Mouse (Mus musculus) thymus, adult 18-20 months (tissue): ENCODE results near the gene Actr5.

Experiments used
- DNase-seq, 2 experiments: peaks; one replicate each; pipeline ENCODE4 v3.0.0; 2022; ENCODE audit warnings: mixed read lengths in 2 of 2

Actr5 gene

GRCm38 (mm10) chr2:158667671-158668432, 43.2 kb downstream of the Actr5 start:
- DNase-seq: peak; percentile 56 to 69

GRCm38 (mm10) chr2:158668433-158669010, 43.8 kb downstream of the Actr5 start:
- DNase-seq: peak; percentile 54 to 70

DNA sequence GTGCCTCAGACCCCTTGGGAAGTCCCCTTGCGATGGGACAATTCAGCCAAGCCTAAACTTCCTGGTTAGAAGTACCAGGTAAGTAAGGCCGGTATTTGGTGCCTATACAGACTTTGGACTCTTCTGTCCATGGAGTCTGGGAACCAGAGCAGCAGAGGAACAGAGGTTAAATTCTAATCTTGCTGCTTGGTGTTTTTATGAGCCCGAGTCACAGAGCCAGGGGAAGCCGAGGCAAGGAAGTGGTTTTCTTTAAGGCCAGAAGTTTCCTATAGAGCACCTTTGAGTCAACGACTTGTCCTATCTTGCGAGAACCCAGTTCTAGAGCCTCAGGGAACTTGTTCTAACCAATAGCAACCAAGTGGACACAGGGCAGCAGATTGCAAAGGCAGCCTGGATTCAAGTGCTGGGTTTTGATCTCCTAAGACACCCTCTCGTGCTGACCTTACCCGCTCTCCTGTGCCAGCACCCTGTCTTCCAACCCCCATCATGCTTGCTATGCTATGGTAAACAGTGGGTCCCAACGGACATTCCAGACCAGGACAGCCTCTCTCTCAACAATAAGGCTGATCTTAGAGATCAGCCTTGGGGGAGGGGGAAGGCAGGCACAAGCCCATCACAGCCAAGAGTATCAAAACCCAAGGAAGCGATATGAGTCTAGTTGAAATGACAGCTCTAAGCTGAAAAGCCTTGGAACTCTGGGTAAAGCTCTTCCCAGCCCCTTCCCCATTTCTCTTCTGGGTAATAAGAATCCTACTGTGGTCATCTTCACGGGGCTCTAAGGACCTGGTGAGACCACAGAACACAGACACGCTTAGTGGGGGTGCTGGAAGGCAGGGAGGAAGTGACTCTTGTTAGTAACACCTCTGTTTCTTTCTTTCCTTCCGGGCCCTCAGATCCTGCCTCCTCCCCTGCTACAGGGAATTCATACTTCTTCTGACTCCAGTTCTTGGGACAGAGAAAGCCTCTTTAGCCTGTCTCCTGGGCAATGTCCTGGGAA, 44.8 kb downstream of the Actr5 start:
- DNase-seq: peak; percentile 42 to 70

DNA sequence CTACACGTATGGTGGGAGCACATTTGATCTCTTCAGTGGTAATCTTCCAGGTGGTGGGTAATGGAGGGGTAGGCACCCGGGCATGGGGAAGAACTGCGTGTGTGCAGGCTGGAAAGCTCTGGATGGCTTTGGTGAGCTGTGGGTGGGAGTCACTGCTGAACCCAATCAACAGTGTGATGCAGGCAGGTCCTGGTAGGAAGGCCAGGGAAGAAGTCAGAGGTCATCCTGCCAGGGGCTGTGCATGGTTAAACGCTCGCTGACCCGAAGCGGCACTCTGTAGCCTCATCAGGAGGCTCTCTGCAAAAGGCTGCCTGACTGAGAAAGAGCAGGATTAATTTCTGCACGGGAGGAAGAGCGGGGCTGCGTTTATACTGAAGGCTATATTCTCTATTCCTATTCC, 45.9 kb downstream of the Actr5 start:
- no peak for DNase-seq

GRCm38 (mm10) chr2:158672829-158673228, 48.1 kb downstream of the Actr5 start:
- DNase-seq: no peak

DNA sequence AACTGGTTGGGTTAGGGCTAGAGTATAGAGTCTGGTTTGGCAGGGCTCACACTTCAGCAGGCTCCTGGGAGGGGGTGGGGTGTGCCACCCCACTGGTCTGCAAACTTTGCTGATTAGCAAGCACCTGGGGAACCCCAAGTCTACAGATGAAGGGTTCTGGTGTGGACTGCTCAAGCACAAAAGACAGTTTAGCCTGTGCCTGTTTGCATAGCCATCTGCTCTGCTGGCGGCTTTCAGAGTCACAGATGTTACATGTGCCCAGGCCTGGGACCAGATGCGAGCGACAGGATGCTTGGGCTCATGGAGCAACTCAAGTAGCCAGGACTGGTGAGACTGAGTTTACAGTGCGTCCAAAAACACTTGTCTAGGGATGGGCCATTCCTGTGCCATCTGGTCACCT, 48.8 kb downstream of the Actr5 start:
- DNase-seq: peak; percentile 47 to 68

DNA sequence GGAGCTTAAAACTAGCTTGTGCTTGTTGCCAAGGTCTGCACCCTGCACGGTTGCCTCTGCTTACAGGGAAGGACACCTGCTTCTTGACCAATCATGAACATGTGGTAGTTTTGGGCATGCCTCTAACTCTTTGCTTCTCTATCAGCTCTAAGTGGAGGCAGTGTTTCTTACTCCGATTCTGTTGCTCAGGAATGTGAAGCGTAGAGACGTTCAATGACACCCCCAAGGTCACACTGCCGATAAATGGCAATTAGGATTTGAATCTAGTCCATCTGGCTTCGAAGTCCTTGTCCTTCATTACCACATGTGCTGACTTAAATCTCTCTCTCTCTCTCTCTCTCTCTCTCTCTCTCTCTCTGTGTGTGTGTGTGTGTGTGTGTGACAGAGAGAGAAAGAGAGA, 49.4 kb downstream of the Actr5 start:
- no peak for DNase-seq

DNA sequence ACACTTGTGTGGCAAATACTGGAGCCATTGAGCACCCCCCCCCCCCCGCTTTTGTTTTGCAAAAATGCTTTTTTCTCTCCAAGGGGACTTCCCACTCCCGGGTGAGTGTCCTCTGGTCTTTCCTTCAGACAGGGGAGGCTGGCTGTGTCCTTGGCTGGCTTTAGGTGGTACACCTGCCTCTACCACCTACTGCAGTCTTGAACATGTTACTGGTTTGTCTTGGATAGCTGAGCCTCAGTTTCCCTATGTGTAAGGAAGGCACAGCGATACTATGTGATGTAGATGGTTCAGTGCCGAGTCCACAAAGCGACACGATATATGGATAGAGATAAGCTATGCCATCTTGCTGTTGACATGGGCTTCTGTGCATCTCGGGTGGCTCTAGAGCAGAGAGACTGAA, 50.1 kb downstream of the Actr5 start:
- no peak for DNase-seq

GRCm38 (mm10) chr2:158675161-158675560, 50.5 kb downstream of the Actr5 start:
- DNase-seq: no peak

- DNase-seq: no peak
Observed at GRCm38 (mm10) chr2:158675907-158676533, 51.3 kb downstream of the Actr5 start.

DNA sequence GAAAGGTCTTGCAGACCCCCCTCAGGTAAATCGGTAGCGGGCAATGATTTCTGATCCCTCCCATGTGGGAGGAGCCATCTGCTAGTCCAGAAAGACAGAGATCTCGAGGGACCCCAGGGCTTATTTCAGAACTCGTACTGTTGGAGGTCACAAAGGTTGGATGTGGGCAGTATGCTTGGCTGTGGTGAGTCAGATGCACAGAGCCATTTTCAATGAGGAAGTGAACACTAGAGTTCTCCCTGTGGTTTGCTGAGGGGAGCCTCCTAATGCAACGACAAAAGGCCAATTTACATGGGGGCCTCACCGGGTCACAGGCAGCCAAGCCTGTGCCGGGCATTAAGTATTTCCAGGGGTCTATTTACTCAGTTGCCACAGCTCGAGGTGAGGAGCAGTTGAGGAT, 53.3 kb downstream of the Actr5 start:
- no peak for DNase-seq

DNA sequence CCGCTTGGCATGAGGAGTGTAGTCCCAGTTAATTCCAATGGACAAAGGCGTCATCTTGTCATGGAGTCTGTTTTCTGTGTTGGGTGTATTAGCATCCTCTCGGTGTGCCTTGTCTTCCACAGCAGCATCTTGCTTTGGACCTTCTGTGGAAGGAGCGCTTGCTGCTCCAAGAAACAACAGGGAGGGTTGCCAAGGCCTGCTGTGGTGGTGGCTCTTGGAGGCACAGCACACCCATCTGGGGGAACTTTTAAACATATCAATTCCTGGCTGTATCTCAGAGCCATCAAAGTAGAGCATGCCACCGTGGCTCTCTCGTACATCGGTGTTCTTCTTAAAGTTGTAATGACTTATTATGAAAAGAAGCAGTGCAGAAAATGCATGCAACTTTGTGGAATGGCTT, 54.4 kb downstream of the Actr5 start:
- no peak for DNase-seq

GRCm38 (mm10) chr2:158680357-158680889, 55.7 kb downstream of the Actr5 start:
- no peak for DNase-seq

DNA sequence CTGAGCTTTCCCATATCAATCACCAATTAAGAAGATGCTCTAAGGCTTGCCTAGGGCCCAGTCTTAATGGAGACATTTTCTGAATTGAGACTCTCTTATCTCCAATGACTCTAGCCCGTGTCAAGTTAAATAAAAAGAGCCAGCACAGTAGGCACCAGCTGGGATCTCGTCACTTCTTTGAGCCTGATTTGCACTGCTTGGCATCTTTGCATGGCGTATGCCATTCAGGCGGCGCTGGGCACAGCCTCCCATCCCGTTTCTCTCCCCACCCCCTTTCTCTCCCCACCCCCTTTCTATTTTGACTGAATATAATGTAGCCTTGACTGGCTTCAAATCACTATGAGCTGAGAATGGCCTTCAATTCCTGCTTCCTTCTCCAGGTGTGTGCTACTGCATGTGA, 57.0 kb downstream of the Actr5 start:
- no peak for DNase-seq

DNA sequence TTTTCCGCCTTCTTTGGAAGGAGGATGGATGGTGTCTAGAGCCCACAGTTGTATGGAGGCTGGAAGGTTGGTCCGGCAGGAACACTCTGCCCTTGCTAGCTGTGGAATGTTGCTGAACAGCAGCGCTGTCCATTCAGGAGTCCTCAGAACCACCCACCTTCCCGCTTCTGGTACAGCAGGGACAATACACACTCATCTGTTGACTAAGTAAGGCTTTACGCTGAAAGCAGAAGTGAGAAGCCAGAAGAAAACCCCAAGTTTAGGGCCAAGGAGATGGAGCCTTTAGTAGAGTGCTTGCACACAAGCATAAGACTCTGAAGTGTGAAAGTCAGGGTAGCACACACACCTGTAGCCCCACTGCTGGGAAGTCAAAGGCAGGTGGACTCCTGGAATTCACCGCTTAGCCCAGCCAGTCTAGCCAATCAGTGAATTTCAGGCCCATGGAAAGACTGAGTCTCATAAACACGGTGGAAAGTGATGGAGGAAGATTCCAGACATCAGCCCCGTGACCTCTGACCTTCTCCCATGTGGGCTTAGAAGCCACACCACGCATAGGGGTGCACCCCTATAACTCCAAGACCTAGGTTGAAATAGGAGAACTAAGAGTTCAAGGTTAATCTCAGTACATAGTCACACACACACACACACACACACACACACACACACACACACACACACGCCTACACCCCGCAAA, 57.8 kb downstream of the Actr5 start:
- DNase-seq: no peak

- DNase-seq: no peak
Observed at GRCm38 (mm10) chr2:158683038-158683413, 58.3 kb downstream of the Actr5 start.

DNA sequence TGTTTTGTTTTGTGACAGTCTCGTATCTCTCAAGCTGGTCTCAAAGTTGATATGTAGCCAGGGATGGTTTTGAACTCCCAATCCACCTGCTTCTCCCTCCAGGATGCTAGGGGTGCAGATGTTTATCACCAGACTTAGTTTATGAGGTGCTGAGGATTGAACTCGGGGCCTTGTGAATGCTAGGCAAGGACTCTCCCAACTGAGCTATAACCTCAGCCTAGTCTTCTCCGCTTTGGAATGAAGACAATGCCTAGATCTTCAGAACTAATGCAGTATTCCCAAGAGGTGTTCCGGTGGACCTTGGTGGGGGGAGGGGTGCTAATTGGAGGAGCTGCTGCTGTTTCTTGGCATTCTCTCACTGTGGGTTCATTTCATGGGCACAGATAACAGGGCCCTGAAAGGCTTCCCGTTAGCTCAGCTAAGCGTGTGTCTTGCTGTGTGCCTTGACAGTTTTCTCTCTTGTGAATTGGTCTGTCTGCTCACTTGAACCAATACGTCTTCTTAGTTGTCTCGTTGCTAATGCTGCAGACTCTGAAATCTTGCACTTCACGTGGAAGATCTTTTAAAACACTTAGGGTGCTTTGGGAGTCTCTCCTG, 59.7 kb downstream of the Actr5 start:
- no peak for DNase-seq

DNA sequence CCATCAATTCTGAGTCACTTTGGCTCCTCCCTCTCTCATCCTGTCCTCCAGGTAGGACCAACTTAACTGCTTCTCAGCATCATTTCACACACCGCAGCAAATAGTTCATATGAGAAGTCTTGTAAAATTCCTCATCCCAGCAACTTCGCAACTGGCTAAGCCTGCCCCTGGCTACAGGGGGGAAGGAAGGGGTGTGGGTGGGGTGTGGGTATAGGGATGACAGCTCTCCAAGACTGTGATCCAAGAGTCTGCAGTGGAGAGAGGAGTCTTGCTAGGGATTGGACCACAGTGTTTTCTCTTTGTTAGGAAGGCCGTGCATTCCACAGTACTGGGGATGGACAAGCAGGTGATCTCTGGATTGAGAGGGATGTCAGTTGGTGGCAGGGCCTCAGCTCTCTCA, 60.2 kb downstream of the Actr5 start:
- no peak for DNase-seq

GRCm38 (mm10) chr2:158686394-158686793, 61.7 kb downstream of the Actr5 start:
- no peak for DNase-seq

DNA sequence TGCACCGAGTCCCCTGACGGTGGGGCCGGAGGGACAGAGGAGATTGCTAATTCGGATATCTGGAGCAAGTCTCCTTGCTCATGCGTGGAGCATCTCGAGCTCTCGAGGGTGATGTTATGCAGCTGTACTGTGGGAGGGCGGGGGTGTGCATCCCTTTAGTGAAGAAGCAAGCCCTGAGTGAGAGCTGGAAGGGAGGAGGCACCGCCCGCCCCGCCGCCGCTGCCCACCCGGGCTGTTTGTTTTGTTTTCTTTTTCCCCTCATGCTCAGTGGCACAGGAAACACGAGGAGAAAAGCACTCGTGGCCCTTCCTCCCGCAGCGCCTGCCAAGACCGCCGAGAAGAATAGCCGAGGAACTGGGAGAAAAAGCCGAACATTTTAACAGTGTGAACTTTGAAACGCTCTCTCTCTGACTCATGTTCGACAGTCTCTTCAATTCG, 63.1 kb downstream of the Actr5 start:
- peak; percentile 65 to 77 for DNase-seq
